Mouse (Mus musculus) hindbrain, postnatal 0 days (tissue): ENCODE results near the gene B4galt7. TPM values are rescaled to one million over a fixed set of nuclear protein-coding genes. Genes with fewer than 3 reads are reported as not detected.
"Not testable (repeated sequence)": the region's sequence is repeated elsewhere in the genome, so short reads cannot be mapped to it uniquely, and the experiment has no call there.

ENCODE experiments used
- ATAC-seq: fragments of 200-750 bp; cut with Nextera tagmentation; 2 replicates; pipeline ENCODE4 v1.8.0; 2017; ENCODE audit warnings: mild to moderate bottlenecking, moderate TSS enrichment, moderate library complexity
- DNase-seq: peaks from one replicate; pipeline ENCODE4 v3.0.0-alpha.2; 2015; ENCODE audit warnings: low spot score
- H3K27ac ChIP-seq: fragments of 300-500 bp; sonication (generic); 2 replicates; pipeline ENCODE4 v1.5.1; 2014; ENCODE audit warnings: mild to moderate bottlenecking
- H3K27me3 ChIP-seq: fragments of 300-500 bp; sonication (generic); 2 replicates; pipeline ENCODE4 v1.6.1; 2014; ENCODE audit warnings: low read length, mixed read lengths; ENCODE audit not compliant: insufficient read depth
- H3K36me3 ChIP-seq: fragments of 300-500 bp; sonication (generic); 2 replicates; pipeline ENCODE4 v1.6.1; 2014; ENCODE audit warnings: low read length, mixed read lengths; ENCODE audit not compliant: insufficient read depth
- H3K4me1 ChIP-seq: fragments of 300-500 bp; sonication (generic); 2 replicates; pipeline ENCODE4 v1.6.1; 2014; ENCODE audit warnings: antibody characterized with exemption, low read length, mixed read lengths; ENCODE audit not compliant: insufficient read depth
- H3K4me2 ChIP-seq: fragments of 300-500 bp; sonication (generic); 2 replicates; pipeline ENCODE4 v1.6.1; 2014; ENCODE audit warnings: low read depth, mild to moderate bottlenecking, low read length, moderate library complexity, mixed read lengths
- H3K4me3 ChIP-seq: fragments of 300-500 bp; sonication (generic); 2 replicates; pipeline ENCODE4 v1.5.1; 2014; ENCODE audit warnings: low read length
- H3K9ac ChIP-seq: fragments of 300-500 bp; sonication (generic); replicated peaks from 2 replicates; pipeline ENCODE4 v1.6.1; 2014; ENCODE audit warnings: mild to moderate bottlenecking, low read length, moderate library complexity, mixed read lengths
- H3K9me3 ChIP-seq: fragments of 300-500 bp; sonication (generic); 2 replicates; pipeline ENCODE4 v1.6.1; 2016; ENCODE audit warnings: low read length, mixed read lengths
- CTCF ChIP-seq: IDR thresholded peaks from 2 replicates; pipeline ENCODE4 v1.5.1; 2016; ENCODE audit warnings: antibody characterized with exemption, control low read depth, low read depth
- WGBS: fragments of 180-500 bp; shearing (Covaris S2); extraction: QIAGEN DNeasy Blood & Tissue Kit; methylation state at CpG from one replicate; pipeline ENCODE4 v1.1.7; 2014; 5-methylcytosine and 5-hydroxymethylcytosine counted together
- polyA plus RNA-seq: library from polyadenylated mRNA; unstranded; fragments of >200 nt; fragmentation: Nextera tagmentation; extraction: Ambion mirVana; gene quantifications from 2 replicates; pipeline ENCODE4 v1.2.1, GENCODE M21; 2015
- total RNA-seq: library from RNA; depleted of rRNA; stranded (reverse); fragments of >200 nt; gene quantifications from 2 replicates; pipeline ENCODE4 v1.2.3, GENCODE M21; 2014; rRNA removed

The B4galt7 gene
- total and polyA plus RNA-seq, 2 experiments from 2014 or later = 44.0 to 66.8 TPM

GRCm38 (mm10) chr13:55635146-55635571 lies 35.5 kb downstream of the B4galt7 start:
- Histone ChIP-seq H3K4me2 (peak overlapping the region; percentile 80), H3K36me3 (peaks cover 26% of the 10 kb centered on the region), H3K9ac (peak overlapping the region; percentile 88), H3K9me3 (no peaks in the 10 kb centered on the region), H3K4me1 (no peaks in the 10 kb centered on the region), H3K27me3 (no peaks in the 10 kb centered on the region), H3K4me3 (peak overlapping the region; percentile 95), H3K27ac (peak overlapping the region; percentile 76)
- DNase-seq (no peak), ATAC-seq (peak; percentile 73)
- TF ChIP-seq CTCF = no peak
- under 1% methylated on average over 38 of the region's 40 CpGs for WGBS

- no peaks in the 10 kb centered on the region for H3K9me3 ChIP-seq
- TF ChIP-seq CTCF = no peak
- DNase-seq = no peak
- H3K4me1 ChIP-seq = no peaks in the 10 kb centered on the region
- 90% methylated on average over 14 of the region's 14 CpGs for WGBS
- no peak overlapping the region for H3K9ac ChIP-seq
- peak overlapping the region; percentile 80 for H3K4me2 ChIP-seq
- H3K36me3 ChIP-seq = peaks cover 32% of the 10 kb centered on the region
- peak overlapping the region; percentile 95; the same call in 1 of the 2 replicates for H3K4me3 ChIP-seq
- no peak overlapping the region for H3K27ac ChIP-seq
- no peak for ATAC-seq
- H3K27me3 ChIP-seq = no peaks in the 10 kb centered on the region
Observed at GRCm38 (mm10) chr13:55636185-55636983, 36.7 kb downstream of the B4galt7 start.

GRCm38 (mm10) chr13:55640480-55640879 lies 40.8 kb downstream of the B4galt7 start:
- peak; percentile 82 for TF ChIP-seq CTCF
- H3K27ac ChIP-seq, ATAC-seq, H3K9ac ChIP-seq, H3K4me1 ChIP-seq, H3K4me2 ChIP-seq, H3K9me3 ChIP-seq, H3K4me3 ChIP-seq, H3K27me3 ChIP-seq: not testable (repeated sequence)
- DNase-seq = peak; percentile 78
- WGBS = 48% methylated on average over 8 of the region's 8 CpGs
- peaks cover 29% of the 10 kb centered on the region for H3K36me3 ChIP-seq

GRCm38 (mm10) chr13:55644525-55644924 lies 44.8 kb downstream of the B4galt7 start:
- Histone ChIP-seq H3K4me2 (no peak overlapping the region), H3K36me3 (peaks cover 60% of the 10 kb centered on the region), H3K9me3 (no peaks in the 10 kb centered on the region), H3K27me3 (no peaks in the 10 kb centered on the region), H3K27ac (no peak overlapping the region), H3K4me1 (no peaks in the 10 kb centered on the region), H3K9ac (no peak overlapping the region), H3K4me3 (no peak overlapping the region)
- peak; percentile 47 for DNase-seq
- WGBS = 94% methylated on average over 2 of the region's 2 CpGs
- TF ChIP-seq CTCF = peak; percentile 60
- ATAC-seq = no peak

- Histone ChIP-seq H3K36me3 (peaks cover 92% of the 10 kb centered on the region), H3K9ac (no peak overlapping the region), H3K4me3 (no peak overlapping the region), H3K4me2 (no peak overlapping the region), H3K4me1 (no peaks in the 10 kb centered on the region), H3K27ac (no peak overlapping the region), H3K27me3 (no peaks in the 10 kb centered on the region), H3K9me3 (no peaks in the 10 kb centered on the region)
- 89% methylated on average over 12 of the region's 12 CpGs for WGBS
- DNase-seq (no peak), ATAC-seq (no peak)
- peak; percentile 43 for TF ChIP-seq CTCF
Observed at GRCm38 (mm10) chr13:55650098-55650497, 50.4 kb downstream of the B4galt7 start.

- Histone ChIP-seq H3K36me3 (peaks cover 90% of the 10 kb centered on the region), H3K4me2 (no peak overlapping the region), H3K4me3 (no peak overlapping the region), H3K27ac (no peak overlapping the region), H3K4me1 (no peaks in the 10 kb centered on the region), H3K9me3 (no peaks in the 10 kb centered on the region), H3K27me3 (no peaks in the 10 kb centered on the region), H3K9ac (no peak overlapping the region)
- DNase-seq = no peak
- no peak for ATAC-seq
- WGBS = 93% methylated on average over 6 of the region's 6 CpGs
- no peak for TF ChIP-seq CTCF
Observed at GRCm38 (mm10) chr13:55650980-55651379, 51.3 kb downstream of the B4galt7 start.

Other genes with a start within 250 kb of the B4galt7 start
- gene Lman2, start 237.1 kb upstream of the B4galt7 start, total RNA-seq = 60.7 and 72.2 TPM in 2 replicates
- gene Lman2, start 237.1 kb upstream of the B4galt7 start, polyA plus RNA-seq = 36.4 and 37.0 TPM in 2 replicates
- gene Rgs14, start 230.2 kb upstream of the B4galt7 start, total RNA-seq = 0.36 and 0.78 TPM in 2 replicates
- gene Rgs14, start 230.2 kb upstream of the B4galt7 start, polyA plus RNA-seq = 0.69 and 0.76 TPM in 2 replicates
- not detected in 2 replicates for gene Slc34a1, start 201.7 kb upstream of the B4galt7 start, total RNA-seq
- not detected in 2 replicates for gene Slc34a1, start 201.7 kb upstream of the B4galt7 start, polyA plus RNA-seq
- gene Pfn3, start 184.7 kb upstream of the B4galt7 start, total RNA-seq = 0.52 TPM in 1 of 2 replicates, not detected in the other
- 0.37 and 0.68 TPM in 2 replicates for gene Pfn3, start 184.7 kb upstream of the B4galt7 start, polyA plus RNA-seq
- gene F12, start 173.1 kb upstream of the B4galt7 start, total RNA-seq = not detected in 2 replicates
- gene F12, start 173.1 kb upstream of the B4galt7 start, polyA plus RNA-seq = 0.26 and 0.48 TPM in 2 replicates
- 72.2 and 72.6 TPM in 2 replicates for gene Grk6, start 154.8 kb upstream of the B4galt7 start, total RNA-seq
- 34.7 and 35.5 TPM in 2 replicates for gene Grk6, start 154.8 kb upstream of the B4galt7 start, polyA plus RNA-seq
- 106 and 119 TPM in 2 replicates for gene Prr7, start 135.6 kb upstream of the B4galt7 start, total RNA-seq
- 4.6 and 4.9 TPM in 2 replicates for gene Prr7, start 135.6 kb upstream of the B4galt7 start, polyA plus RNA-seq
- gene Dbn1, start 111.8 kb upstream of the B4galt7 start, total RNA-seq = 442 and 446 TPM in 2 replicates
- 369 and 371 TPM in 2 replicates for gene Dbn1, start 111.8 kb upstream of the B4galt7 start, polyA plus RNA-seq
- 43.4 and 49.9 TPM in 2 replicates for gene Pdlim7, start 86.2 kb upstream of the B4galt7 start, total RNA-seq
- 133 TPM in 2 replicates for gene Pdlim7, start 86.2 kb upstream of the B4galt7 start, polyA plus RNA-seq
- gene Dok3, start 70.6 kb upstream of the B4galt7 start, total RNA-seq = 4.7 and 5.2 TPM in 2 replicates
- 1.1 and 1.6 TPM in 2 replicates for gene Dok3, start 70.6 kb upstream of the B4galt7 start, polyA plus RNA-seq
- 48.6 and 53.4 TPM in 2 replicates for gene Ddx41, start 63.2 kb upstream of the B4galt7 start, total RNA-seq
- gene Ddx41, start 63.2 kb upstream of the B4galt7 start, polyA plus RNA-seq = 44.4 and 47.2 TPM in 2 replicates
- 60.2 and 87.5 TPM in 2 replicates for gene Fam193b, start 28.8 kb upstream of the B4galt7 start, total RNA-seq
- 38.8 and 38.9 TPM in 2 replicates for gene Fam193b, start 28.8 kb upstream of the B4galt7 start, polyA plus RNA-seq
- gene Tmed9, start 26.2 kb upstream of the B4galt7 start, total RNA-seq = 59.3 and 66.7 TPM in 2 replicates
- gene Tmed9, start 26.2 kb upstream of the B4galt7 start, polyA plus RNA-seq = 105 and 117 TPM in 2 replicates
- gene Caml, start 23.1 kb downstream of the B4galt7 start, total RNA-seq = 70.3 and 76.2 TPM in 2 replicates
- 105 and 115 TPM in 2 replicates for gene Caml, start 23.1 kb downstream of the B4galt7 start, polyA plus RNA-seq
- 17.9 and 18.7 TPM in 2 replicates for gene Ddx46, start 35.1 kb downstream of the B4galt7 start, total RNA-seq
- gene Ddx46, start 35.1 kb downstream of the B4galt7 start, polyA plus RNA-seq = 19.9 and 23.4 TPM in 2 replicates
- gene B230219D22Rik, start 93.2 kb downstream of the B4galt7 start, total RNA-seq = 132 and 145 TPM in 2 replicates
- 51.7 and 55.0 TPM in 2 replicates for gene B230219D22Rik, start 93.2 kb downstream of the B4galt7 start, polyA plus RNA-seq
- gene Txndc15, start 114.8 kb downstream of the B4galt7 start, total RNA-seq = 111 and 113 TPM in 2 replicates
- gene Txndc15, start 114.8 kb downstream of the B4galt7 start, polyA plus RNA-seq = 129 TPM in 2 replicates
- 4.9 and 11.0 TPM in 2 replicates for gene Pcbd2, start 127.5 kb downstream of the B4galt7 start, total RNA-seq
- 32.1 and 35.6 TPM in 2 replicates for gene Pcbd2, start 127.5 kb downstream of the B4galt7 start, polyA plus RNA-seq
- gene Catsper3, start 184.7 kb downstream of the B4galt7 start, total RNA-seq = not detected in 2 replicates
- 0.26 and 0.43 TPM in 2 replicates for gene Catsper3, start 184.7 kb downstream of the B4galt7 start, polyA plus RNA-seq
- 0.63 TPM in 1 of 2 replicates, not detected in the other for gene Pitx1, start 236.3 kb downstream of the B4galt7 start, total RNA-seq
- not detected in 2 replicates for gene Pitx1, start 236.3 kb downstream of the B4galt7 start, polyA plus RNA-seq